Mouse (Mus musculus) stomach, embryonic 15.5 days (tissue): ENCODE measurements around the gene Aatf. TPM values are rescaled to one million over a fixed set of nuclear protein-coding genes. Genes with fewer than 3 reads are reported as not detected.
A peak's percentile ranks its signal among the peaks of the same experiment; 100 is the strongest.

Source experiments
- ATAC-seq: fragments of 200-750 bp; cut with Nextera tagmentation; 2 replicates; pipeline ENCODE4 v1.8.0; 2017; ENCODE audit warnings: low read depth, moderate number of reproducible peaks, moderate TSS enrichment; ENCODE audit not compliant: insufficient read depth, low FRiP score
- H3K27ac ChIP-seq: fragments of 300-500 bp; sonication (generic); 2 replicates; pipeline ENCODE4 v1.5.1; 2015; ENCODE audit warnings: mild to moderate bottlenecking, inconsistent platforms
- H3K27me3 ChIP-seq: fragments of 300-500 bp; sonication (generic); replicated peaks from 2 replicates; pipeline ENCODE4 v1.6.1; 2015; ENCODE audit warnings: inconsistent platforms
- H3K36me3 ChIP-seq: fragments of 300-500 bp; sonication (generic); 2 replicates; pipeline ENCODE4 v1.6.1; 2015; ENCODE audit warnings: inconsistent platforms
- H3K4me1 ChIP-seq: fragments of 300-500 bp; sonication (generic); 2 replicates; pipeline ENCODE4 v1.6.1; 2015; ENCODE audit warnings: inconsistent platforms
- H3K4me2 ChIP-seq: fragments of 300-500 bp; sonication (generic); 2 replicates; pipeline ENCODE4 v1.6.1; 2015; ENCODE audit warnings: mild to moderate bottlenecking, inconsistent platforms
- H3K4me3 ChIP-seq: fragments of 300-500 bp; sonication (generic); replicated peaks from 2 replicates; pipeline ENCODE4 v1.5.1; 2015; ENCODE audit warnings: inconsistent platforms
- H3K9ac ChIP-seq: fragments of 300-500 bp; sonication (generic); 2 replicates; pipeline ENCODE4 v1.6.1; 2015; ENCODE audit warnings: inconsistent platforms
- H3K9me3 ChIP-seq: fragments of 300-500 bp; sonication (generic); 2 replicates; pipeline ENCODE4 v1.6.1; 2016; ENCODE audit warnings: inconsistent platforms
- WGBS: fragments of 180-500 bp; shearing (Covaris S2); methylation state at CpG from one replicate; pipeline ENCODE4 v1.1.7; 2015; 5-methylcytosine and 5-hydroxymethylcytosine counted together
- polyA plus RNA-seq: library from polyadenylated mRNA; unstranded; fragments of >200 nt; fragmentation: Nextera tagmentation; extraction: Ambion mirVana; gene quantifications from 2 replicates; pipeline ENCODE4 v1.2.1, GENCODE M21; 2015

Gene Aatf
- polyA plus RNA-seq, 1 experiment from 2014 or later: 50.4 TPM

- 24% methylated on average over 34 of the region's 34 CpGs for WGBS
- Histone ChIP-seq H3K27me3 (peaks cover 90% of the 10 kb centered on the region), H3K4me1 (peaks cover 19% of the 10 kb centered on the region), H3K27ac (no peak overlapping the region), H3K9me3 (no peaks in the 10 kb centered on the region), H3K36me3 (no peaks in the 10 kb centered on the region), H3K9ac (no peak overlapping the region), H3K4me2 (no peak overlapping the region), H3K4me3 (peak overlapping the region; percentile 6; the same call in 1 of the 2 replicates)
- ATAC-seq: no peak
Observed at GRCm38 (mm10) chr11:84519576-84520268, 6.4 kb upstream of the Aatf start.

GRCm38 (mm10) chr11:84519036-84519435 is 5.7 kb upstream of the Aatf start:
- Histone ChIP-seq H3K9ac (no peak overlapping the region), H3K4me3 (no peak overlapping the region), H3K9me3 (no peaks in the 10 kb centered on the region), H3K36me3 (no peaks in the 10 kb centered on the region), H3K27me3 (peaks cover 86% of the 10 kb centered on the region), H3K27ac (no peak overlapping the region), H3K4me1 (peaks cover 15% of the 10 kb centered on the region; the same call in 1 of the 2 replicates), H3K4me2 (no peak overlapping the region)
- no peak for ATAC-seq
- whole genome bisulfite sequencing: 49% methylated on average over 12 of the region's 12 CpGs

- Histone ChIP-seq H3K36me3 (no peaks in the 10 kb centered on the region), H3K9me3 (no peaks in the 10 kb centered on the region), H3K4me2 (no peak overlapping the region), H3K27me3 (peaks cover 79% of the 10 kb centered on the region), H3K9ac (no peak overlapping the region), H3K27ac (no peak overlapping the region), H3K4me1 (peaks cover 15% of the 10 kb centered on the region; the same call in 1 of the 2 replicates), H3K4me3 (no peak overlapping the region)
- WGBS: 59% methylated on average over 5 of the region's 5 CpGs
- no peak for ATAC-seq
Observed at GRCm38 (mm10) chr11:84518261-84518660, 4.9 kb upstream of the Aatf start.

- no peak overlapping the region for H3K9ac ChIP-seq
- 42% methylated on average over 2 of the region's 2 CpGs for WGBS
- no peak for ATAC-seq
- no peaks in the 10 kb centered on the region for H3K36me3 ChIP-seq
- no peak overlapping the region for H3K27ac ChIP-seq
- no peak overlapping the region for H3K4me3 ChIP-seq
- H3K4me1 ChIP-seq: peaks cover 8% of the 10 kb centered on the region; the same call in 1 of the 2 replicates
- H3K27me3 ChIP-seq: peaks cover 70% of the 10 kb centered on the region
- H3K9me3 ChIP-seq: no peaks in the 10 kb centered on the region
- H3K4me2 ChIP-seq: no peak overlapping the region
Observed at GRCm38 (mm10) chr11:84517431-84517830, 4.1 kb upstream of the Aatf start.

- no peak overlapping the region for H3K27ac ChIP-seq
- no peak for ATAC-seq
- H3K4me3 ChIP-seq: no peak overlapping the region
- H3K27me3 ChIP-seq: peaks cover 63% of the 10 kb centered on the region
- H3K9me3 ChIP-seq: no peaks in the 10 kb centered on the region
- 0 out of 2 replicates have a peak, but pooled peaks cover 3% of the 10 kb centered on the region for H3K4me1 ChIP-seq
- H3K9ac ChIP-seq: no peak overlapping the region
- H3K36me3 ChIP-seq: no peaks in the 10 kb centered on the region
- 14% methylated on average over 14 of the region's 14 CpGs for WGBS
- no peak overlapping the region for H3K4me2 ChIP-seq
Observed at GRCm38 (mm10) chr11:84516501-84517240, 3.3 kb upstream of the Aatf start.

- no peak overlapping the region for H3K9ac ChIP-seq
- WGBS: 87% methylated on average over 1 of the region's 1 CpGs
- H3K4me3 ChIP-seq: no peak overlapping the region
- H3K27ac ChIP-seq: no peak overlapping the region
- no peaks in the 10 kb centered on the region for H3K4me1 ChIP-seq
- H3K36me3 ChIP-seq: peaks cover 12% of the 10 kb centered on the region; the same call in 1 of the 2 replicates
- peak overlapping the region; percentile 89 for H3K4me2 ChIP-seq
- H3K9me3 ChIP-seq: no peaks in the 10 kb centered on the region
- H3K27me3 ChIP-seq: peaks cover 25% of the 10 kb centered on the region
- ATAC-seq: no peak
Observed at GRCm38 (mm10) chr11:84512031-84512430, 1.3 kb downstream of the Aatf start.

- Histone ChIP-seq H3K4me1 (no peaks in the 10 kb centered on the region), H3K9ac (no peak overlapping the region), H3K9me3 (no peaks in the 10 kb centered on the region), H3K27me3 (no peaks in the 10 kb centered on the region), H3K4me3 (no peak overlapping the region), H3K36me3 (peaks cover 12% of the 10 kb centered on the region), H3K4me2 (no peak overlapping the region), H3K27ac (no peak overlapping the region)
- ATAC-seq: no peak
- WGBS: 98% methylated on average over 1 of the region's 1 CpGs
Observed at GRCm38 (mm10) chr11:84504296-84504695, 9.0 kb downstream of the Aatf start.

GRCm38 (mm10) chr11:84497944-84498343 is 15.4 kb downstream of the Aatf start:
- ATAC-seq: no peak
- no peak overlapping the region for H3K9ac ChIP-seq
- no peak overlapping the region for H3K27ac ChIP-seq
- no peak overlapping the region for H3K4me3 ChIP-seq
- no peaks in the 10 kb centered on the region for H3K27me3 ChIP-seq
- H3K9me3 ChIP-seq: no peaks in the 10 kb centered on the region
- peaks cover 4% of the 10 kb centered on the region; the same call in 1 of the 2 replicates for H3K36me3 ChIP-seq
- 70% methylated on average over 2 of the region's 2 CpGs for WGBS
- H3K4me2 ChIP-seq: no peak overlapping the region
- no peaks in the 10 kb centered on the region for H3K4me1 ChIP-seq

- H3K4me3 ChIP-seq: no peak overlapping the region
- H3K27ac ChIP-seq: no peak overlapping the region
- peaks cover 4% of the 10 kb centered on the region for H3K36me3 ChIP-seq
- H3K9ac ChIP-seq: no peak overlapping the region
- H3K27me3 ChIP-seq: no peaks in the 10 kb centered on the region
- H3K4me1 ChIP-seq: no peaks in the 10 kb centered on the region
- H3K4me2 ChIP-seq: no peak overlapping the region
- H3K9me3 ChIP-seq: no peaks in the 10 kb centered on the region
- no peak for ATAC-seq
Observed at GRCm38 (mm10) chr11:84496901-84497300, 16.4 kb downstream of the Aatf start.

GRCm38 (mm10) chr11:84495774-84496173 is 17.5 kb downstream of the Aatf start:
- no peak overlapping the region for H3K27ac ChIP-seq
- H3K4me2 ChIP-seq: no peak overlapping the region
- no peak overlapping the region for H3K9ac ChIP-seq
- H3K36me3 ChIP-seq: peaks cover 14% of the 10 kb centered on the region
- H3K27me3 ChIP-seq: no peaks in the 10 kb centered on the region
- ATAC-seq: no peak
- H3K9me3 ChIP-seq: no peaks in the 10 kb centered on the region
- WGBS: 67% methylated on average over 4 of the region's 4 CpGs
- H3K4me1 ChIP-seq: no peaks in the 10 kb centered on the region
- no peak overlapping the region for H3K4me3 ChIP-seq

GRCm38 (mm10) chr11:84481661-84482060 is 31.7 kb downstream of the Aatf start:
- Histone ChIP-seq H3K36me3 (no peaks in the 10 kb centered on the region), H3K27ac (no peak overlapping the region), H3K4me2 (no peak overlapping the region), H3K27me3 (no peaks in the 10 kb centered on the region), H3K9ac (no peak overlapping the region), H3K4me3 (no peak overlapping the region), H3K4me1 (0 out of 2 replicates have a peak, but pooled peaks cover 5% of the 10 kb centered on the region), H3K9me3 (no peaks in the 10 kb centered on the region)
- WGBS: 59% methylated on average over 7 of the region's 7 CpGs
- no peak for ATAC-seq

- Histone ChIP-seq H3K4me1 (0 out of 2 replicates have a peak, but pooled peaks cover 5% of the 10 kb centered on the region), H3K36me3 (no peaks in the 10 kb centered on the region), H3K27me3 (no peaks in the 10 kb centered on the region), H3K27ac (no peak overlapping the region), H3K9ac (no peak overlapping the region), H3K4me3 (no peak overlapping the region), H3K4me2 (no peak overlapping the region), H3K9me3 (no peaks in the 10 kb centered on the region)
- ATAC-seq: no peak
- WGBS: 34% methylated on average over 3 of the region's 3 CpGs
Observed at GRCm38 (mm10) chr11:84480451-84480850, 32.9 kb downstream of the Aatf start.
